Mouse (Mus musculus): ENCODE measurements around the gene Gm10097. TPM values are rescaled to one million over a fixed set of nuclear protein-coding genes. Genes with fewer than 3 reads are reported as not detected.

Gene Gm10097
- polyA plus RNA-seq, 1 experiment from 2014 or later, result 0.08 TPM

DNA sequence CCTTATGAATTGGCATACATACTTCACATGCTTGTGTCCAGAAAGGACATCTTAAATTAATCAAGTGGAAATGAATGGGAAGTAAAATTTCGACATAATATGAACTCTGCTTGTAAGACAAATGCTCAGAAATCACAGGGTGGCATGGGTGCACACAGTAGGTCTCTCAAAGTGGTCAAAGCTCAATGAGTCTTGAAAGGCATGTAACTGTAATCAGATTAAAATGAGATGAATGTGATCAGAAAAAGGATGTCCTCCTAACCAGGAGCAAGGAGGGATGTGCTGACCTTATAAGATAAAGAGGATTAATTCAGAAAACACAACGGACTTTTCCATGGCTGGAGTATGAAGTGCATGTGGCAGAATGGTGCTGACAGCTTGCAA is 28.8 kb downstream of the Gm10097 start:
- Histone ChIP-seq H3K4me2 (ENCODE audit: low read length) (no peak overlapping the region), H3K9me3 (ENCODE audit: control insufficient read depth, low read length) (no peaks in the 10 kb centered on the region), H3K4me3 (replicated peaks; ENCODE audit: low read length) (no peak overlapping the region), H3K36me3 (ENCODE audit: control insufficient read depth, insufficient read depth) (no peaks in the 10 kb centered on the region), H3K4me1 (replicated peaks; ENCODE audit: control insufficient read depth, insufficient read depth, low read length) (no peaks in the 10 kb centered on the region), H3K27ac (ENCODE audit: low read length) (no peak overlapping the region), H3K9ac (replicated peaks; ENCODE audit: low read depth, low read length) (no peak overlapping the region), H3K27me3 (replicated peaks; ENCODE audit: control insufficient read depth, insufficient read depth, low read length) (no peaks in the 10 kb centered on the region)
- WGBS, result 79% methylated on average over 2 of the region's 2 CpGs
- ATAC-seq, result no peak

DNA sequence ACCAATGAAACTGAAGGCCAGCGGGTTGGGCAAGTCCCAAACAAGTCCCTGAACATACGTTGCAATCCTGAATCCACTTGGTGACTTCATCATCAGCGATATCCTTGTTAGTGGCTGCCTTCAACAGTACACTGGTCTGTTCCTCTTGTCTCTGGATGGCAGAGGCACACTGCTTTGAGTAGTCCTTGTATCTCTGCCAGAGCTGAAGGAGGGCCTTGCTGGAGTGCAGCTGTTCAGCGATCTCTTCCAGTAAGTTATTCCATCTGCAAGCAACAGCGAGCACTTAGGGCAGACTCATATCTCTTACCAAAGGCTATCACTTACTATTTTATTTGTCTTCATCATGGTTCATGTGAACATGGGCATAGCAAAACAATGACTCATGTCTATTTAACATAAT is 41.8 kb downstream of the Gm10097 start:
- Histone ChIP-seq H3K27ac (ENCODE audit: low read length) (no peak overlapping the region), H3K27me3 (replicated peaks; ENCODE audit: control insufficient read depth, insufficient read depth, low read length) (no peaks in the 10 kb centered on the region), H3K4me3 (replicated peaks; ENCODE audit: low read length) (no peak overlapping the region), H3K36me3 (ENCODE audit: control insufficient read depth, insufficient read depth) (no peaks in the 10 kb centered on the region), H3K4me2 (ENCODE audit: low read length) (no peak overlapping the region), H3K4me1 (replicated peaks; ENCODE audit: control insufficient read depth, insufficient read depth, low read length) (no peaks in the 10 kb centered on the region), H3K9ac (replicated peaks; ENCODE audit: low read depth, low read length) (no peak overlapping the region), H3K9me3 (ENCODE audit: control insufficient read depth, low read length) (no peaks in the 10 kb centered on the region)
- WGBS, result 91% methylated on average over 5 of the region's 5 CpGs
- no peak for ATAC-seq

DNA sequence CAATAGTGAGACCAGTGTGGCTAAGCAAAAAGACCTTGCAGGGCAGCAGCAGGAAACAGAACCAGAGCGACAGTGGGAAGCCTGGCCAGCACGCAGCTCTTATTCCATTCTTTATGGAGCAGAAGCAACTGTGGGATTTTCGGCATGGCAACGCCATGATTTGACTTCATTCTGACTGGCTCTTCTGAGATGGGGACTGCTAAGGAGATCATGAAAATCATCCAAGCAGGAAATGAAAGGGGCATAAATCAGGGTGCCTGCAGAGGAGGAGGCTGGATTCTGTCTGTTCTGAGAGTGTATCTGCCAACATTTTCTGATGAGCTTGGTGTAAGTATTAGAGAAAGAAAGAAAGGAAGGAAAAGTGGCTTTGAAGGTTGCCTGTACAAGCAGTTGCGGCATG is 47.2 kb downstream of the Gm10097 start:
- H3K36me3 ChIP-seq (ENCODE audit: control insufficient read depth, insufficient read depth), result no peaks in the 10 kb centered on the region

DNA sequence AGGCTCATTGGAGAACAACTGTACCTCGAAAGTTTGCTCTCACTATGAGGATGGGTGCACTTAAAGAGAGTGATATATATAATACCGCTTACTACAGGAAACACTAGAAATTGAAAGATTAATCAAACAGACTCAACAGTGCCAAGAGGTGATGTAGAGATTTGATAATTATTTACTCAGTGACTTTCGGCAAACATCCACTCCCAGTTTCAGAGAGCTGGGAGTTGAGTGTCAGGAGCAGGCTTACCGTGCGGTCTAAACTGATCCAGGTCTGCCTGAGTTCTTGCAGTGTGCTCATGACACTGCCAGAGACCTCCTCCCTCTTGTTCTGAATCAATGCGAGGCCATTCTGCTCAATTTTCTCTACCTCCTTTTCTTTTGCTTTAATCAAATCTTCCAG is 47.7 kb downstream of the Gm10097 start:
- Histone ChIP-seq H3K9ac (replicated peaks; ENCODE audit: low read depth, low read length) (no peak overlapping the region), H3K4me3 (replicated peaks; ENCODE audit: low read length) (no peak overlapping the region), H3K9me3 (ENCODE audit: control insufficient read depth, low read length) (no peaks in the 10 kb centered on the region), H3K27me3 (replicated peaks; ENCODE audit: control insufficient read depth, insufficient read depth, low read length) (no peaks in the 10 kb centered on the region), H3K4me1 (replicated peaks; ENCODE audit: control insufficient read depth, insufficient read depth, low read length) (no peaks in the 10 kb centered on the region), H3K27ac (ENCODE audit: low read length) (no peak overlapping the region), H3K4me2 (ENCODE audit: low read length) (no peak overlapping the region), H3K36me3 (ENCODE audit: control insufficient read depth, insufficient read depth) (no peaks in the 10 kb centered on the region)
- ATAC-seq, result no peak
- 93% methylated on average over 6 of the region's 6 CpGs for WGBS

More for the DNA sequence above, 47.2 kb downstream of the Gm10097 start:
- Histone ChIP-seq H3K9ac (replicated peaks; ENCODE audit: low read depth, low read length) (no peak overlapping the region), H3K27ac (ENCODE audit: low read length) (no peak overlapping the region), H3K4me1 (replicated peaks; ENCODE audit: control insufficient read depth, insufficient read depth, low read length) (no peaks in the 10 kb centered on the region), H3K4me3 (replicated peaks; ENCODE audit: low read length) (no peak overlapping the region), H3K4me2 (ENCODE audit: low read length) (no peak overlapping the region), H3K9me3 (ENCODE audit: control insufficient read depth, low read length) (no peaks in the 10 kb centered on the region), H3K27me3 (replicated peaks; ENCODE audit: control insufficient read depth, insufficient read depth, low read length) (no peaks in the 10 kb centered on the region)
- 90% methylated on average over 5 of the region's 5 CpGs for WGBS
- no peak for ATAC-seq
